Mouse (Mus musculus) mesoderm, embryonic 11.5 days (tissue): ENCODE data around the gene Tbcel.

Experiments
- DNase-seq: peaks from one replicate; pipeline ENCODE4 v3.0.0-alpha.2; 2012; ENCODE audit warnings: low read depth, low spot score

Gene Tbcel

DNA sequence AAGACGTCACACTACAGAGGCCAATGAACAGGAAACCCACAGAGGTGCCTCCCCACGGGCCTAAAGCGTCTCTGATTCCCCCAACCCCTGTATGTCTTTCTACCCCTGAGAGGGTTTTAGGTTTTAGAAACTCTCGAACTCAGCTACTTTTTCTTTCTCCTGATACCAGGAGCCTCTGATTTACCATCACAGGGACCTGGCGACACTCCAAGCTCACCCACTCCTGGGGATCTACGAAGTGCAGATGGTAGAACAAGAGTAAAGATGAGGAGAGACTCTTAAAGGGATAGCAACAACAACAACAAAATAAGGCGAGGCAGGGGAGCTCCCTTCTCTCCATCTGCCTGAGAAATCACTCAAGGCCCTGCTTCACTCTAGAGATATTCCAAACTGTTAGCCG lies 120.6 kb downstream of the Tbcel start:
- DNase-seq = no peak

DNA sequence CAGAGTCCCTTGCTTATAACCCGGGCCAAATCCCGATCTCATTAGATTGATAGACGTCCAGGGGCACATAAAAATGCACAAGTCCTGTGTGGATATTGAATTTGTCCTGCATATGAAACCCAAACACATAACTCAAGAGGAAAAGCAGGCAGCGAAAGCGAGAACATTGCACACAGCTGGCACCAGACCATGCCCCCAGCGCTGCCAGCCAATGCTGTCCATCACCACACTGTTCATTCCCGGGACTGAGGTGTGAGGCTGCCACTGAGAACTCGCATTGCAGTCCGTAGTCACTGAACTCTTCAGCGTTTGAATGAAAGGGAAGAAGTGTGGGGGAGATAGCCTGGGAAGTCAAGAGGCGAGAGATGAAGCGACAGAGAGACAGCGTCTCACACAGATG lies 122.0 kb downstream of the Tbcel start:
- no peak for DNase-seq

DNA sequence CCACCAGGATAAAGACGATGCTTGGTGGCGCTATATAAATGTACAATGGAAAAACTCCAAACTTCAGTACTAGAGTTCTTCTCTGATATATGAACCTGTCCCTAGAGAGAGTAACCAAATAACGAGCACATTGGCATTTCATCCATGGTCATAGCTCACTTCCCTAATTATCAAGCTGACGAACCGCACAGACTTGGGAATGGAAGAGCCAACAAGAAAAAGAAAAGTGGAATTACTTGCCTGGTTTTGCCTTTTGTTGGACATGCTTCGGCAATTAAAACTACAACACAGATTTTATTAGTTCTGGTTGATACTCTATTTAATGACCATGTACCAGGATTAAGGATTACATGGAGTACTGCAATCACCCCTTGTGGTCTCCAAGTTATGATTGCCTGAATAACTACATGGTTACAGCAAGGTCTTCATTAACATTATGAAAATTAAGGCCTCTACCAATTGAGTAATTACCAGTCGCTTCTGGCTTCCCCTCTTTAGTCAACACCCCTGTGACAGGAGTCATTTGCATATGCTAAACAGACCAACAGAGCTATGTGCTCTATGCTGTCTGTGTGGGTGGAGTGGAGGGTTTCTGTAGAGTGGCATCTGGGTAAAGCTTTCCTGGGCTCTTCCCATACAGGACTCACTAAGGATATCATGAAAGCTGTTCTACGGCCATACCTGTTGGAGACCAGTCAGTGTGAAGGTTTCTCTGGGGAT lies 124.8 kb downstream of the Tbcel start:
- DNase-seq = no peak

DNA sequence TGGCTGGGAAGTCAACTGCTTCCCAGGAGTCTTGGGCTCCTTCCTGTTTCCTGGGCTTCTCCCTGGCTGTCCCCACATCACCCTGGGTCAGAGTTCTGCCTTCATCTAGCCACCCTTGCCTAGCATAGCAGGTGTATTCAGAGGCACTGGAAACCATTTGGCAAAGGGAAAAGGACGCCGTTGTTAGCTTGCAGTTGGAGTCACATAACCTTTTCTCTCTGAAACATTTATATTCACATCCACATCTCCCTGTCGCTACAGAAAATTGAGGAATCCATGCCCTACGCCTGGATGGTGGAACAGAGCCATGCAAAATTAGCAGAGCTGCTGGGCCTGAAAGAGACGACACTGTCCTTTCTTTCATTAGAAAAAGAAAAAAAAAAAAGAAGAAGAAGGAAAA lies 125.5 kb downstream of the Tbcel start:
- DNase-seq = no peak

DNA sequence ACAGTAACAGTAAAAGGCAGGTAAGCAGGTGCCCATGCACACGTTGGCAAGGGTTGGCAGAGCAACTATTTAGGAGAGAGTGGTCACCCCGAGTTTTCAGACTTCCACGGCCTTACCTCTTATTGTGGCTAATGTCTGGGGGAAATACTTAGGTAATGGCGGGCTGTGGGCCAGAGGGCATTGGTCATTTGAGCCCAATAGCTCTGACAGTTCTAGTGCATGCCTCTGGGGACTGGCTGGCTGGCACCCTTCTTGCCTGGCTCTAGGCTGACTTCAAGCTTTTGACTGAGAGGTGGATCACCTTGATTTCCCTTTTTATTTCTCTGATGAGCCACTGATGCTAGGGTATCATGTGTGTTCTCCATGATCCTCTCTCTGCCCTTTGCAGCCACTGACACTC lies 129.5 kb downstream of the Tbcel start:
- DNase-seq = no peak

DNA sequence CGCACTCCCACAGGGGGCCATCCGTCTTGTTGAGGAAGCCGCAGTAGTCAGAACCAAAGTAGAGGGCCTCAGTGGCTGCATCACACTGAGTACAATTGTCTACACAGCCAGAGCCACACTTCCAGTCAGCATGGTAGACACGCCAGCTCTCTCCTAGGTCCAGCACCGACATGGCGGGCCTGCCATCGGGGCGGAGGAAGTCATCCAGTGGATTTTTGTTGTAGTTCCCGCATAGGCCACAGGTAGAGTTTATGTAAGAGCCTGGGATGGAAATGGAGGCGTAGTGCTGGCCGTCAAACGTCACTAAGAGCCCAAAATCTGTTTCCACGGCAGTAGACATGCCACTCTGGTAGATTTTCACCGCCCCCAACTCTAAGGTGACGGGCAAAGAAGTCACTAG lies 130.0 kb downstream of the Tbcel start:
- DNase-seq = no peak

DNA sequence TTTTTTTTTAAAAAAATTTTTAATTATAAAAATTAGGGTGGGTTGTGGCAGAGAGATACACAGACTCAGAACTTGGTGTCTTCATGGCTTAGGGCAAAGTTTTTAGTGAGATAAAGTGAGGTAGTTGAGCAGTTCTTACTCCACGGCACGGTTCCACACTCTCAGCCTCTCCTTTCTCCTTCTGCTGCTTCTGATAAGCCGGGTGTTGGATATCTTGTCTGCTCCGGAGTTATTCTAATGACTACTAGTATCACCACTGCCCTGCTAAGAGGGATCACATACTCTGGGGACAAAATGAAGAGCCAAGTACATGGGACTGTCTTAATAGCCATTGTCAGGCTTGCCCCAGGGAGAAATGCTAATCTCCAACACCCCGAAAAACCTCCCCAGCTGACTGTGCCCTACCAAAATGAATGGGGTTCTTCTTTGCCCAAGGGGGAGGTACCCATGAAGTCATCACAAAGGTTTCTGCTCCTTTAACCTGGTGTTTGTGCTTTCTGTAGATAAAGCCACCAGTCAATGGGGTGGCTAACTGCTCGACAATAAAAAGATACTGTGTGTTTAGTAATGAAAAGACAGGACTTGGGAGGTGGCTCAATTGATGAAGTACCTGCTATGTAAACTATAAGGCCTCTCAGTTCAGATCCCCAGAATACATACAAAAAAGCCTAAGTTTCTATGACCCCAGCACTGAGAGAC lies 135.8 kb downstream of the Tbcel start:
- DNase-seq = no peak
